Mouse (Mus musculus) forebrain, embryonic 11.5 days (tissue): ENCODE measurements around the gene Kcnk1. TPM values are rescaled to one million over a fixed set of nuclear protein-coding genes. Genes with fewer than 3 reads are reported as not detected.
A peak's percentile ranks its signal among the peaks of the same experiment; 100 is the strongest.

Experiments used
- ATAC-seq: fragments of 200-750 bp; cut with Nextera tagmentation; replicated peaks from 2 replicates; pipeline ENCODE4 v1.8.0; 2017; ENCODE audit warnings: moderate TSS enrichment; ENCODE audit not compliant: low FRiP score
- DNase-seq: peaks from one replicate; pipeline ENCODE4 v3.0.0-alpha.2; 2017; ENCODE audit warnings: low spot score
- H3K27ac ChIP-seq: fragments of 300-500 bp; sonication (generic); 2 replicates; pipeline ENCODE4 v1.5.1; 2014; ENCODE audit warnings: low read depth, low read length
- H3K27me3 ChIP-seq: fragments of 300-500 bp; sonication (generic); 2 replicates; pipeline ENCODE4 v1.6.1; 2014; ENCODE audit warnings: mild to moderate bottlenecking, low read length, mixed read lengths; ENCODE audit not compliant: control insufficient read depth, insufficient read depth
- H3K36me3 ChIP-seq: fragments of 300-500 bp; sonication (generic); 2 replicates; pipeline ENCODE4 v1.6.1; 2014; ENCODE audit warnings: mild to moderate bottlenecking, low read length, moderate library complexity, mixed read lengths; ENCODE audit not compliant: control insufficient read depth, insufficient read depth
- H3K4me1 ChIP-seq: fragments of 300-500 bp; sonication (generic); replicated peaks from 2 replicates; pipeline ENCODE4 v1.6.1; 2014; ENCODE audit warnings: low read length, mixed read lengths; ENCODE audit not compliant: control insufficient read depth, insufficient read depth
- H3K4me2 ChIP-seq: fragments of 300-500 bp; sonication (generic); 2 replicates; pipeline ENCODE4 v1.6.1; 2014; ENCODE audit warnings: low read depth, mild to moderate bottlenecking, low read length, moderate library complexity, mixed read lengths; ENCODE audit not compliant: severe bottlenecking
- H3K4me3 ChIP-seq: fragments of 300-500 bp; sonication (generic); 2 replicates; pipeline ENCODE4 v1.5.1; 2014; ENCODE audit warnings: low read depth, low read length
- H3K9ac ChIP-seq: fragments of 300-500 bp; sonication (generic); 2 replicates; pipeline ENCODE4 v1.6.1; 2014; ENCODE audit warnings: low read length
- H3K9me3 ChIP-seq: fragments of 300-500 bp; sonication (generic); 2 replicates; pipeline ENCODE4 v1.6.1; 2016; ENCODE audit warnings: low read length, mixed read lengths; ENCODE audit not compliant: control insufficient read depth
- WGBS: fragments of 180-500 bp; shearing (Covaris S2); extraction: QIAGEN DNeasy Blood & Tissue Kit; methylation state at CpG from one replicate; pipeline ENCODE4 v1.1.7; 2014; 5-methylcytosine and 5-hydroxymethylcytosine counted together
- polyA plus RNA-seq: library from polyadenylated mRNA; unstranded; fragments of >200 nt; fragmentation: Nextera tagmentation; extraction: Ambion mirVana; gene quantifications from 2 replicates; pipeline ENCODE4 v1.2.1, GENCODE M21; 2014

The Kcnk1 gene
- polyA plus RNA-seq, 1 experiment from 2014 or later, result 8.9 TPM

GRCm38 (mm10) chr8:125959363-125959771, 35.6 kb upstream of the Kcnk1 start:
- Histone ChIP-seq H3K27me3 (peaks cover 3% of the 10 kb centered on the region; the same call in 1 of the 2 replicates), H3K9me3 (peaks cover 5% of the 10 kb centered on the region; the same call in 1 of the 2 replicates), H3K36me3 (no peaks in the 10 kb centered on the region), H3K4me3 (no peak overlapping the region), H3K27ac (no peak overlapping the region), H3K9ac (no peak overlapping the region), H3K4me1 (0 out of 2 replicates have a peak, but pooled peaks cover 2% of the 10 kb centered on the region), H3K4me2 (no peak overlapping the region)
- ATAC-seq (no peak), DNase-seq (no peak)
- WGBS, result 73% methylated on average over 4 of the region's 4 CpGs

DNA sequence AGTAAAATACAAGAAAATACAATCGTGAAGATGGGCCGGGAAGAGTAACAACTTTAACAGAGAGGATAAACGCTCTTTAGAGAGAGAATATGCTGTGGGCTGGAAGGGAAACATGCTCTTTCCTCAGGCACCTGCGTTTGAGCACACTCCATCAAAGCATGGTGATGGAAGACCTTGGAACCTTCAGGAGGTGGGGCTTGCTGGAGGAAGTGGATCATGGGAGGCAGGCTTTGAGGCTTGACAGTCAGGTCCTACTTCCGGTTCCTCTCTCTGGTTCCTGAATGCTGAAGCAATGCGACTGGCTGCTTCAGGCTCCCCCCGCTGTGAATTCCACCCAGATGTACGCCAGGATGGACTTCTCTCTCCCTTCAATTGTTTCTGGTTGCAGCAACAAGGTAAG, 34.9 kb upstream of the Kcnk1 start:
- Histone ChIP-seq H3K9me3 (peaks cover 5% of the 10 kb centered on the region; the same call in 1 of the 2 replicates), H3K36me3 (no peaks in the 10 kb centered on the region), H3K4me1 (0 out of 2 replicates have a peak, but pooled peaks cover 2% of the 10 kb centered on the region), H3K9ac (no peak overlapping the region), H3K4me2 (no peak overlapping the region), H3K4me3 (no peak overlapping the region), H3K27me3 (peaks cover 3% of the 10 kb centered on the region; the same call in 1 of the 2 replicates), H3K27ac (no peak overlapping the region)
- 89% methylated on average over 8 of the region's 8 CpGs for WGBS
- ATAC-seq (no peak), DNase-seq (no peak)

DNA sequence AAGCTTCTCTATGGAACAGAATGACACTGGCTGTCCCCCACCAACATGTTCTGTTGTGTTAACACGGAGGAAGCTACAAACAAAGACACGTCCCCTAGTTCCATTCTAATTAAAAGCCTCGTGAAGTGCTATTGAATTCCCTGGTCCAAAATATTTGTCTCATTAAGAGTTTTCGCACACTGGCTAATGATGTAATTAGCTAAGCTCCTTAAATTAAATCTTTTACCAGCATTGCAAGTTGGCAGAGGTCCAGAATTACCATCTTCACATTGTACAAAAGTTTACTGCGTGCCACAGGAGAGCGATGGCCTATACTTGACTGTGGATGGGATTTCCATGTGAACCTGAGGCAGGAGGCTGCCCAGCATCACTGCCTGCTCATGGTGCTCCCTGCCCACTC, 33.2 kb upstream of the Kcnk1 start:
- WGBS, result 64% methylated on average over 6 of the region's 6 CpGs
- H3K4me2 ChIP-seq, result no peak overlapping the region
- peaks cover 5% of the 10 kb centered on the region; the same call in 1 of the 2 replicates for H3K9me3 ChIP-seq
- H3K4me3 ChIP-seq, result no peak overlapping the region
- 0 out of 2 replicates have a peak, but pooled peaks cover 2% of the 10 kb centered on the region for H3K4me1 ChIP-seq
- DNase-seq (no peak), ATAC-seq (no peak)
- no peak overlapping the region for H3K27ac ChIP-seq
- H3K36me3 ChIP-seq, result no peaks in the 10 kb centered on the region
- H3K27me3 ChIP-seq, result peaks cover 6% of the 10 kb centered on the region; the same call in 1 of the 2 replicates
- no peak overlapping the region for H3K9ac ChIP-seq

- H3K27ac ChIP-seq, result no peak overlapping the region
Observed at GRCm38 (mm10) chr8:125963807-125964211, 31.2 kb upstream of the Kcnk1 start.

GRCm38 (mm10) chr8:125971336-125971735, 23.6 kb upstream of the Kcnk1 start:
- Histone ChIP-seq H3K4me1 (no peaks in the 10 kb centered on the region), H3K4me3 (no peak overlapping the region), H3K27me3 (no peaks in the 10 kb centered on the region), H3K36me3 (no peaks in the 10 kb centered on the region), H3K4me2 (no peak overlapping the region), H3K9me3 (no peaks in the 10 kb centered on the region), H3K27ac (no peak overlapping the region), H3K9ac (no peak overlapping the region)
- ATAC-seq (no peak), DNase-seq (no peak)
- WGBS, result 69% methylated on average over 3 of the region's 3 CpGs

More at GRCm38 (mm10) chr8:125963807-125964211, 31.2 kb upstream of the Kcnk1 start:
- DNase-seq, result no peak
- Histone ChIP-seq H3K36me3 (no peaks in the 10 kb centered on the region), H3K27me3 (peaks cover 6% of the 10 kb centered on the region; the same call in 1 of the 2 replicates), H3K9me3 (peaks cover 5% of the 10 kb centered on the region; the same call in 1 of the 2 replicates), H3K4me2 (0 out of 2 replicates have a peak overlapping the region, but pooled peaks have one; percentile 18), H3K9ac (no peak overlapping the region), H3K4me3 (no peak overlapping the region), H3K4me1 (0 out of 2 replicates have a peak, but pooled peaks cover 2% of the 10 kb centered on the region)
- WGBS, result 5% methylated on average over 11 of the region's 11 CpGs
- ATAC-seq, result no peak

DNA sequence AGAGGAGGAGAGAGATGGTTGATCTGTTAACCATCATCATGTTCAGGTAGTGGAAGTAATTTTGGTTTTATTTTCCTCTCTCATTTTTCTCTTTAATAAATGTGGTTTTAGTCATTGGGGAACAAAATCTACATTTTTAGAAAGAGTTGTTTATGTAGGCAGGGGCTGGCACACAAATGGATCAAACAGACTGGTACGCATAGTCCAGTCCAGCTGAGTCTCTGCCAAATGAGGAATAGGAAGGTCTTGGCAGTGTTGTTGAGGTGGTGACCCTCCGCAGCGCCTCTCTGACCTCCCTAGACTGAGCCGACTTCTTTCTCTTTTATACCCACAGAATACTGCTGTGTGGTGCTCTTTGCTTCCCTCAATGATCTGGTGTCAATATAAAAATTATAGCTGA, 19.0 kb upstream of the Kcnk1 start:
- H3K27ac ChIP-seq, result no peak overlapping the region
- H3K9ac ChIP-seq, result no peak overlapping the region
- DNase-seq, result no peak
- no peaks in the 10 kb centered on the region for H3K27me3 ChIP-seq
- H3K36me3 ChIP-seq, result no peaks in the 10 kb centered on the region
- no peak overlapping the region for H3K4me2 ChIP-seq
- ATAC-seq, result no peak
- H3K4me3 ChIP-seq, result no peak overlapping the region
- WGBS, result 83% methylated on average over 4 of the region's 4 CpGs
- no peaks in the 10 kb centered on the region for H3K4me1 ChIP-seq
- H3K9me3 ChIP-seq, result no peaks in the 10 kb centered on the region

- H3K9me3 ChIP-seq, result no peaks in the 10 kb centered on the region
- ATAC-seq, result no peak
- 53% methylated on average over 6 of the region's 6 CpGs for WGBS
- no peak overlapping the region for H3K9ac ChIP-seq
- H3K4me3 ChIP-seq, result no peak overlapping the region
- H3K36me3 ChIP-seq, result no peaks in the 10 kb centered on the region
- no peaks in the 10 kb centered on the region for H3K4me1 ChIP-seq
- DNase-seq, result no peak
- no peak overlapping the region for H3K27ac ChIP-seq
- H3K27me3 ChIP-seq, result no peaks in the 10 kb centered on the region
- no peak overlapping the region for H3K4me2 ChIP-seq
Observed at GRCm38 (mm10) chr8:125980826-125981225, 14.1 kb upstream of the Kcnk1 start.

DNA sequence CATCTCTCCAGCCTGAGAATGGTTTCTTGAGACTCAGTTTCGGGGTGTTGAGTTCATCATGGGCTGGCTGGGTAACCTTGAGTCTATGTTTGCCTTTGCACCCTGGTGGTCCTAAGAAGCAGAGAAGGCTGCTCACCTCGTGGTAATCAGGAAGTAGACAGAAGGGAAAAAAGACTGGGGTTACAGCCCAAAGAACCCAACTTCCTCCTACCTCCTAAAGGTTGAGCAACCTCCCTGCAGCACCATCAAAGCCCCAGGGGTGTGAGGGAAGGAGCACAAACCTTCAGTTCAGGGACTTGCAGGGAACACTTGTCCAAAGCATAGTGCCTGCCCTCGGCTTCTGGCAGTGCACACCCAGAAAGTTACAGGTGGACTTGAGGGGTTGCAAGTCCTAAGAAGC, 11.5 kb upstream of the Kcnk1 start:
- Histone ChIP-seq H3K27me3 (no peaks in the 10 kb centered on the region), H3K4me2 (no peak overlapping the region), H3K4me3 (no peak overlapping the region), H3K36me3 (no peaks in the 10 kb centered on the region), H3K27ac (no peak overlapping the region), H3K9ac (no peak overlapping the region), H3K9me3 (no peaks in the 10 kb centered on the region), H3K4me1 (peaks cover 8% of the 10 kb centered on the region; the same call in 1 of the 2 replicates)
- DNase-seq (no peak), ATAC-seq (no peak)
- WGBS, result 74% methylated on average over 3 of the region's 3 CpGs

- no peak overlapping the region for H3K4me3 ChIP-seq
- no peaks in the 10 kb centered on the region for H3K27me3 ChIP-seq
- 92% methylated on average over 4 of the region's 4 CpGs for WGBS
- no peaks in the 10 kb centered on the region for H3K36me3 ChIP-seq
- H3K4me2 ChIP-seq, result no peak overlapping the region
- no peak overlapping the region for H3K9ac ChIP-seq
- no peak for ATAC-seq
- DNase-seq, result no peak
- no peaks in the 10 kb centered on the region for H3K9me3 ChIP-seq
- no peak overlapping the region for H3K27ac ChIP-seq
- H3K4me1 ChIP-seq, result peaks cover 8% of the 10 kb centered on the region; the same call in 1 of the 2 replicates
Observed at GRCm38 (mm10) chr8:125984140-125984539, 10.8 kb upstream of the Kcnk1 start.
